Mouse (Mus musculus): ENCODE results near the gene Helt.

DNA sequence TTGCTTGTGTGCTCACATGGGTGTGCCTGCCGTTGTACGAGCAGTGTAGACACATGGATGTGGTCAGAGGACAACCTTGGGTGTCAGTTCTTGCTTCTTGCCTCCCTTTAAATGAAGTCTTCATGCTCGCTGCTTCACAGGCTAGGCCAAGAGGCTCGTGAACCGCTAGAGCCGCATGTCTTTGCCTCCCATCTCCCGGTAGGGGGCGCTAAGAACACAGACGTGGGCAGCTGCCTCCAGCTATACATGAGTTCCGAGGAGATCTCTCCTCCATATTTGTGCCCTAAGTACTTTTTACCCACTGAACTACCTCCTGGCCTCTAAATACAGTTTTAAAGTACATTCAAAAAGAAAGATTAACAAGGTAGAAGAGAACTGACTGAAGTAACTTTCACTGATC lies 16.7 kb upstream of the Helt start:
- TF ChIP-seq POLR2A (IDR thresholded peaks at IDR 0.05; ENCODE audit: borderline replicate concordance, extremely low read depth, low read depth, low read length) (no peak), CTCF (IDR thresholded peaks at IDR 0.05; ENCODE audit: insufficient read depth, low read length) (peak; percentile 86)
